Mouse (Mus musculus) liver, postnatal 0 days (tissue): ENCODE data around the gene Zswim1.

Experiments
- CTCF ChIP-seq: sonication (generic); IDR thresholded peaks from 2 replicates; pipeline ENCODE4 v1.5.1; 2016; ENCODE audit warnings: antibody characterized with exemption, low read depth
- EP300 ChIP-seq: IDR thresholded peaks from 2 replicates; pipeline ENCODE4 v1.6.1; 2016; ENCODE audit warnings: antibody characterized with exemption, low read depth, mild to moderate bottlenecking

DNA sequence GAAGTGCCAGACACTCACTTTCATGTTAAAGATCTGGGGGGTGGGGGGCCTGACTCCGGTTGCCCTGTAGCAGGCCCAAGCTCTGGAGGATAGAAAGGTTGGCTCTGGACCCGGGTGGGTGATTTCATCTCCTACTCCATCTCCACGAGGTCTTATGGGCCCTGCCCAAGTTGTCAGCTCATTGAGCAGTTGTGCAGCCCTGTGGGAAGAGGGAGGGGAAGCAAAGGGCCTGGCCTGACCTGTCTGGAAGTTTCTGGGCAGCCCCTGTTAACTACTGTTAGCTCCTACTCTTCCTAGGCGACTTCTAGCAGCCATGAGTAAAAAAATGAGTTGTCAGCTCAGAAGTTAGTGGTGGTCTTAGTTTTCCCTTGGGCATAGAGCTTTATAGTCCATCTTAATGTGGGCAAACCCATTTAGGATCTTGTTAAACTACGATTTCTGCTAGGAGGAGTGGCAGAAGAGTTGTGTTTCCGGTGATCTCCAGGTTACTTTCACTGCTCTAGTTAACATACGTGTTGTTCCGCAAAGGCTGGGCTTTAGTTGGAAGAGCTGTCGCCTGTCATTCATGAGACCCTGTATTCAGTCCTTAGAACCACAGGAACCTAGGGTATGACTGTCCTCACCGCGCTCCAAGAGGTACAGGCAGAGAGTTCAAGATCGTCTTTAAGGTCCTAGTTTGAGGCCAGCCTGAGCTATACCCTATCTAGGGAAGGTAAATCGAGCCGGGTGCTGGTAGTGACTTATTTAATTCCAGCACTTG, 49.1 kb upstream of the Zswim1 start:
- TF ChIP-seq EP300 (no peak), CTCF (no peak)
